Mouse (Mus musculus) liver, embryonic 14.5 days (tissue): ENCODE results near the gene Topors. TPM values are rescaled to one million over a fixed set of nuclear protein-coding genes. Genes with fewer than 3 reads are reported as not detected.

Experiments
- ATAC-seq: fragments of 200-750 bp; cut with Nextera tagmentation; 2 replicates; pipeline ENCODE4 v1.8.0; 2017; ENCODE audit warnings: moderate number of reproducible peaks, mild to moderate bottlenecking, moderate library complexity; ENCODE audit not compliant: insufficient read depth
- DNase-seq, 3 experiments: peaks; one replicate each; pipeline ENCODE4 v3.0.0-alpha.2; 2012 to 2013; ENCODE audit warnings: low read depth in 3 of 3, low spot score in 3 of 3
- H3K27ac ChIP-seq: fragments of 300-500 bp; sonication (generic); 2 replicates; pipeline ENCODE4 v1.5.1; 2014; ENCODE audit warnings: moderate library complexity, mild to moderate bottlenecking, control low read depth, inconsistent platforms
- H3K27me3 ChIP-seq: fragments of 300-500 bp; sonication (generic); 2 replicates; pipeline ENCODE4 v1.6.1; 2014; ENCODE audit warnings: mild to moderate bottlenecking, low read length, moderate library complexity; ENCODE audit not compliant: control insufficient read depth, insufficient read depth
- H3K36me3 ChIP-seq: fragments of 300-500 bp; sonication (generic); replicated peaks from 2 replicates; pipeline ENCODE4 v1.6.1; 2014; ENCODE audit warnings: low read depth; ENCODE audit not compliant: control insufficient read depth, insufficient read depth
- H3K4me1 ChIP-seq, 2 experiments: fragments of 200-500 bp in 1 of 2; fragments of 300-500 bp in 1 of 2; sonication (generic) in 1 of 2; replicated peaks; 2 replicates each; pipeline ENCODE4 v1.6.1; 2012 to 2014; ENCODE audit warnings: antibody characterized with exemption in 1 of 2, inconsistent platforms in 1 of 2, low read length in 1 of 2; ENCODE audit not compliant: control insufficient read depth in 2 of 2, insufficient read depth in 2 of 2
- H3K4me2 ChIP-seq: fragments of 300-500 bp; sonication (generic); 2 replicates; pipeline ENCODE4 v1.6.1; 2014; ENCODE audit warnings: low read depth, mild to moderate bottlenecking, control low read depth, moderate library complexity
- H3K4me3 ChIP-seq, 2 experiments: fragments of 200-500 bp in 1 of 2; fragments of 300-500 bp in 1 of 2; sonication (generic) in 1 of 2; 2 replicates each; pipeline ENCODE4 v1.5.1; 2012 to 2014; ENCODE audit warnings: low read depth in 2 of 2, low read length in 2 of 2, mild to moderate bottlenecking in 2 of 2, control low read depth in 1 of 2, inconsistent platforms in 1 of 2, moderate library complexity in 1 of 2; ENCODE audit not compliant: insufficient read depth in 1 of 2
- H3K9ac ChIP-seq: fragments of 300-500 bp; sonication (generic); replicated peaks from 2 replicates; pipeline ENCODE4 v1.6.1; 2014; ENCODE audit warnings: mild to moderate bottlenecking, control low read depth, moderate library complexity
- H3K9me3 ChIP-seq: fragments of 300-500 bp; sonication (generic); 2 replicates; pipeline ENCODE4 v1.6.1; 2016; ENCODE audit warnings: low read length, mixed read lengths; ENCODE audit not compliant: control insufficient read depth
- CTCF ChIP-seq: IDR thresholded peaks from 2 replicates; pipeline ENCODE4 v1.5.1; 2016; ENCODE audit warnings: antibody characterized with exemption, low read depth, control low read depth
- EP300 ChIP-seq: IDR thresholded peaks from 2 replicates; pipeline ENCODE4 v1.6.1; 2016; ENCODE audit warnings: antibody characterized with exemption, low read depth
- WGBS: fragments of 180-500 bp; shearing (Covaris S2); extraction: QIAGEN DNeasy Blood & Tissue Kit; methylation state at CpG from one replicate; pipeline ENCODE4 v1.1.7; 2014; ENCODE audit not compliant: insufficient replicate concordance; 5-methylcytosine and 5-hydroxymethylcytosine counted together
- polyA plus RNA-seq, 2 experiments: library from polyadenylated mRNA; depleted of rRNA in 1 of 2; stranded (reverse) in 1 of 2; unstranded in 1 of 2; fragments of >200 nt; fragmentation: Nextera tagmentation in 1 of 2; extraction: Ambion mirVana in 1 of 2; gene quantifications; 2 replicates each; pipeline versions ENCODE4 v1.2.1 to v1.2.3; 2012 to 2014

The Topors gene
- polyA plus RNA-seq, 2 experiments, result 7.0 to 11.7 TPM

DNA sequence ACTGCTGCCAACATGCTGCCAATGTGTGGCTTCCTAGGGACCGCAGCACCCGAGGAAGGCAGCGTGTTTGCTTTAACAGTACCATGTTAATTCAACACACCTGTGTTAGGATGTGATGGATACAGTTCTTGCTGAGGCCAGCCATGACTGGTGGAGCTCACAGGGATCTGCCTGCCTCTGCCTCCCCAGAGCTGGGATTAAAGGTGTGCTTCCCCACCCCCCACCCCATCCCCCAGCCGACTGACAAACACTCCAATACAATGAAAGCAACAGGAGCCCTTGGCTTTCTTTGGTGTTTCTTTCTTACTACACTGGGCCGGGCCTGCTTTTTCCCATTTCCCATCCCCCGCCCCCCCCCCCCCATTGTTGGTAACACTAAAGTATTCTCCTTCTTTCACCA, 35.4 kb downstream of the Topors start:
- H3K4me2 ChIP-seq, result no peak overlapping the region
- no peak for ATAC-seq
- TF ChIP-seq EP300, result no peak
- TF ChIP-seq CTCF, result no peak
- H3K27ac ChIP-seq, result no peak overlapping the region
- WGBS, result 68% methylated on average over 6 of the region's 6 CpGs
- DNase-seq, result no peak
- H3K36me3 ChIP-seq, result no peaks in the 10 kb centered on the region
- no peaks in the 10 kb centered on the region for H3K27me3 ChIP-seq
- no peak overlapping the region for H3K9ac ChIP-seq
- peaks cover 0 to 1% of the 10 kb centered on the region in 2 experiments; a peak in 1 of 4 replicates for H3K4me1 ChIP-seq
- no peaks in the 10 kb centered on the region for H3K9me3 ChIP-seq
- H3K4me3 ChIP-seq, result no peak overlapping the region

DNA sequence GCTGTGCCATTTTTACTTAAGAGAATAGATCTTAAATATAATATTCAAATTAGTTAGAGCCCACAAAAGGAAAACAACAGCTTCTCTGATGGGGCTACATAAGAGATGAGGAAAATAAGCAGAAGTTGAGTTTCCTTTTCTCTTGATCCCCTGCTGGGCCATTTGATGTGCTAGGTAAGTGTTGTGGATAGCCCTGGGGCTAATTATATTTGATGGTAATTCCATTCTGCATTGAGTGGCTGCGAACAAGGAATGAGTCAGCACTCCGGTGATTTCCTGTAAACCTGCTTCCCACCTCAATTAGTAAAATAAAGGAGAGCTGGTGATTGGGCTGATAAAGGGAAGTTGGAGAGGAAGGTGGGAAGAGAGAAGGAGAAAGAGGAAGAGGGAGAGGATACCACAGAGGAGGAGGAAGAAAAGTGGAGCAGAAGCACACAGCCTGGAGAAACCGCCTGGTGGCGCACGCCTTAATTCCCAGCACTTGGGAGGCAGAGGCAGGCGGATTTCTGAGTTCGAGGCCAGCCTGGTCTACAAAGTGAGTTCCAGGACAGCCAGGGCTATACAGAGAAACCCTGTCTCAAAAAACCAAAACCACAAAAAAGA, 36.5 kb downstream of the Topors start:
- no peak for ATAC-seq
- no peak for DNase-seq
- Histone ChIP-seq H3K9me3 (no peaks in the 10 kb centered on the region), H3K27ac (no peak overlapping the region), H3K27me3 (no peaks in the 10 kb centered on the region), H3K4me3 (no peak overlapping the region), H3K4me1 (no peaks in the 10 kb centered on the region), H3K36me3 (no peaks in the 10 kb centered on the region), H3K9ac (no peak overlapping the region), H3K4me2 (no peak overlapping the region)
- WGBS, result 61% methylated on average over 7 of the region's 7 CpGs
- TF ChIP-seq EP300 (no peak), CTCF (no peak)

DNA sequence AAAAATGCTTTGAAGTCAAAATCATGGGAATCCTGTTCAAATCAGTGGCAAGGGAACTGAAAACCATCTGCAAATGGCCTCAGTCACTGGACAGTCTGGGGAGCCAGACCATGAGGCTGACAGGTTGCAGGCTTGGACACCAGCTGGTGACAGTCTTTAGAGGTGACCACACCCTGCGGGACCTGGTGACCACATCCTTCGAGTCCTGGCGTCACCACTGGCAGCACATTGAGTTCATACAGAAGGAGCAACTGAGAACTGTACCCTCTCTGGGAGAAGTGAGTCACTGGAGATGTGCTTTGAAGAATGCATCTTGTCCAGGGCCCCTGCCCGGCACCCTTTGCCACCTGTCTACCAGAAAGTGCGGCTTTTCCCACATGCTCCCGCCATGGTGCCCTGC, 39.9 kb downstream of the Topors start:
- no peak for TF ChIP-seq CTCF
- TF ChIP-seq EP300, result no peak
- no peak overlapping the region for H3K4me3 ChIP-seq
- no peak overlapping the region for H3K9ac ChIP-seq
- H3K4me2 ChIP-seq, result no peak overlapping the region
- no peak overlapping the region for H3K27ac ChIP-seq
- no peaks in the 10 kb centered on the region for H3K4me1 ChIP-seq
- DNase-seq (no peak), ATAC-seq (no peak)
- WGBS, result 75% methylated on average over 6 of the region's 6 CpGs
- no peaks in the 10 kb centered on the region for H3K36me3 ChIP-seq
- H3K9me3 ChIP-seq, result no peaks in the 10 kb centered on the region
- no peaks in the 10 kb centered on the region for H3K27me3 ChIP-seq

DNA sequence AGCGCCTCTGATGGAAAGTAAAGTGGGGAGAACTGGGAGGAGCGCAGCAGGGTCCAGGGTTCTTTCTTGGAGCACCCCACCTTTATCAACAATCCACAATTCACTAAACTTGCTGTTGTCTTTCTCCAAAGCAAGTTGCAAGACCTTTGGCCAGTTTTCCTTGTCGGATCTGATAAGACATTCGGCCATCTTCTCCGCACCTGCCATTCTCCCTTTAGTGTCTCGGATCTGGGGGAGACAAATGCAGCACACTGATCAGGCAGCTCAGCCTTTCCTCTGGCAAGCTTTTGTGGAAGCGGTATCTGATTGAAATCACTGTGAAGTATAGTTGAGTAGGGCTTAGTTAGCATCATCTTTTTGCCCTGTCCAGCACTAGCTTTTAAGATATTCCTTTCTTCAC, 41.8 kb downstream of the Topors start:
- H3K9ac ChIP-seq, result no peak overlapping the region
- H3K4me3 ChIP-seq, result no peak overlapping the region
- no peak for ATAC-seq
- H3K4me1 ChIP-seq, result no peaks in the 10 kb centered on the region
- no peaks in the 10 kb centered on the region for H3K9me3 ChIP-seq
- DNase-seq, result no peak
- H3K4me2 ChIP-seq, result no peak overlapping the region
- H3K36me3 ChIP-seq, result no peaks in the 10 kb centered on the region
- TF ChIP-seq EP300, result no peak
- no peak for TF ChIP-seq CTCF
- 71% methylated on average over 7 of the region's 7 CpGs for WGBS
- H3K27ac ChIP-seq, result no peak overlapping the region
- no peaks in the 10 kb centered on the region for H3K27me3 ChIP-seq

DNA sequence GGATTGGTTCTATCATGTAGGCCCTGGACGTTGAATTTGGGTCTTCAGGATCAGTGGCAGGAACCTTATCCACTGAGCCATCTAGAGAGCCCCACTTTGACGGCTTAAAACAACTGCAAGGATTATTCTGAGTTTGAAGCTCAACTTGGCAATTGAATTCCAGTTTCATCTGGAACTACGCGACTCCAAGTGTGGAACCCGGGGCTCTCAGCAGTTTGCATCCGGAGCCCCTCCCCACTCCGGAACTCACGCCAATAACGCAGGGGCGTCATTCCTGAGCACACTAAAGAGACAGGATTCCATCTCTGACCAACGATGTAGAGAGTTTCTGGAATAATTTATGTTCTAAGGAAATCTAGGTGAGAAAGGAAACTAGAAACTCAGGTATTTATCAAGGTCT, 42.5 kb downstream of the Topors start:
- no peaks in the 10 kb centered on the region for H3K4me1 ChIP-seq
- H3K27me3 ChIP-seq, result no peaks in the 10 kb centered on the region
- H3K27ac ChIP-seq, result no peak overlapping the region
- no peak for ATAC-seq
- TF ChIP-seq CTCF, result no peak
- no peak for TF ChIP-seq EP300
- no peaks in the 10 kb centered on the region for H3K36me3 ChIP-seq
- H3K4me2 ChIP-seq, result no peak overlapping the region
- H3K9me3 ChIP-seq, result no peaks in the 10 kb centered on the region
- H3K9ac ChIP-seq, result no peak overlapping the region
- H3K4me3 ChIP-seq, result no peak overlapping the region
- no peak for DNase-seq
- 68% methylated on average over 11 of the region's 11 CpGs for WGBS
